Mouse (Mus musculus) lung, adult 2 months (tissue): ENCODE data around the gene Slc6a12. TPM values are rescaled to one million over a fixed set of nuclear protein-coding genes. Genes with fewer than 3 reads are reported as not detected.

ENCODE experiments used
- DNase-seq: peaks from one replicate; pipeline ENCODE4 v3.0.0; 2022
- H3K4me1 ChIP-seq: fragments of 200-500 bp; 2 replicates; pipeline ENCODE4 v1.6.1; 2011; ENCODE audit warnings: low read length; ENCODE audit not compliant: control insufficient read depth, insufficient read depth
- H3K4me3 ChIP-seq: fragments of 200-500 bp; replicated peaks from 2 replicates; pipeline ENCODE3; 2011; ENCODE audit warnings: low read depth, mild to moderate bottlenecking, control low read depth, low read length; ENCODE audit errors: extremely low read depth
- CTCF ChIP-seq: fragments of 200-500 bp; IDR thresholded peaks from 2 replicates; pipeline ENCODE4 v1.5.1; 2011; ENCODE audit warnings: mild to moderate bottlenecking, low read length, control low read depth; ENCODE audit not compliant: insufficient read depth
- POLR2A ChIP-seq: fragments of 200-500 bp; IDR thresholded peaks from 2 replicates; pipeline ENCODE4 v1.6.1; 2011; ENCODE audit warnings: low read depth, mild to moderate bottlenecking, control low read depth, low read length, borderline replicate concordance; ENCODE audit errors: extremely low read depth
- WGBS: fragments of 180-500 bp; shearing (Covaris S2); methylation state at CpG from one replicate; pipeline ENCODE4 v1.1.7; 2018; 5-methylcytosine and 5-hydroxymethylcytosine counted together
- polyA plus RNA-seq: library from polyadenylated mRNA; depleted of rRNA; stranded (reverse); fragments of >200 nt; gene quantifications from 2 replicates; pipeline ENCODE4 v1.2.3, GENCODE M21; 2012; rRNA removed

Slc6a12 gene
- 0.54 and 0.66 TPM in 2 replicates for polyA plus RNA-seq

DNA sequence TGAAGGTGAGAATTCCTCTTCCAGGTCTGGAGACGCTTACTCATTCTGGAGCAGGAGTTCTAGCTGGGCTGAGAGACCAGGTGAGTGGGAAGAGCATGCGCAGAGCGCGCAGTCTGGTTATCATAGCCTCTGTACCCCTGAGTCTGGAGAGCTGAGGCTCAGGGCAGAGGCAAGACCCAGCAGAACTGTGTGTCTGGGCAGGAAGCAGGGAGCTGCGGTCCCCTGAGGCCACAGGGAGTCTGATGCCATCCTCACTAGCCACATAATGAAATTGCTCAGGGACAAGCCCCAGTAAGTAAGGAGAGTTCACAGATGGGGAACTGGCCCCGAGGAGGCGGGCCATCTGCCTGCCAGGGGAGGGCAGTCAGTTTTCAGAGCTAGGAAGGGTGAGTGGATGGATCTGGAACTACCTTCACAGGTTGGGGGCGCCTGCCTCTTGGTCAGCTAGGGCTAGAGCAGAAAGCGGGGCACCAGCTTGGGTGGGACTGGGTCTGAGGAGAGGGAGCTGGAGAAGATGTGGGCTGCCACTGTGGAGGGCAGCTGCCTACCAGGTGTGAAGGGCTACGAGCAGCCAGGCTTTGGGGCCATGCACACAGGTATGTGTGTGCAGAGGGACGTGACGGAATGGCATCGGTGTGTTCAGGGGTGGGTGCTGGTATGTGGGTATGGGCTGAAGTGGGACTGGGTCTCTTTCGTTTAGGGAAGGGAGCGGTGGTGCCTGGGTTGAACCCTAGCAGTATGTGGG lies at the start of gene Slc6a12:
TSS of gene Slc6a12 (plus strand) at position 51 of the 745 bp plus-strand sequence.
- 70% methylated on average over 15 of the region's 15 CpGs for WGBS
- TF ChIP-seq CTCF: no peak
- TF ChIP-seq POLR2A: no peak
- DNase-seq: no peak
- H3K4me1 ChIP-seq: no peaks in the 10 kb centered on the region
- H3K4me3 ChIP-seq: no peak within 1 kb of the TSS

DNA sequence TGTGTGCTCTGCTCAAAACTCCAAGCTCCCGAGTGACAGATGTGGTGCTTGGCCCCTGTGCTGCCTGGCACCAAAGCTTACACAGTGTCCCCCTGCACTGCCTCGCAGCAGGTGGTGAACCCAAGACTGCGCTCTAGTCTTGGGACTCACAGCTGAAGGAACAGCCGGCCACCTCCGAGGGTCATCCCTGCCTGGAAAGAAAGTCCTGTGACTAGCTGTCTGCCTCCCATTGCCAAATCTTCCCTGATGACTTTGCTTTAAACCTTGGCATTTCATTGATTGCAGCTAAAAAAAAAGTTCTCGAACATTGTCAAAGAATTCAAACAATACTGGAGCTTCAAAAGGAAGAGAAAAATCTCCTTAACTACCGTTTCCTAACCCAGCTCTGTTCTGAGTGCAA lies 43.6 kb upstream of the Slc6a12 start:
- WGBS: 42% methylated on average over 7 of the region's 7 CpGs
- H3K4me1 ChIP-seq: no peaks in the 10 kb centered on the region
- no peak for DNase-seq
- no peak for TF ChIP-seq CTCF
- TF ChIP-seq POLR2A: no peak
- H3K4me3 ChIP-seq: no peak overlapping the region

DNA sequence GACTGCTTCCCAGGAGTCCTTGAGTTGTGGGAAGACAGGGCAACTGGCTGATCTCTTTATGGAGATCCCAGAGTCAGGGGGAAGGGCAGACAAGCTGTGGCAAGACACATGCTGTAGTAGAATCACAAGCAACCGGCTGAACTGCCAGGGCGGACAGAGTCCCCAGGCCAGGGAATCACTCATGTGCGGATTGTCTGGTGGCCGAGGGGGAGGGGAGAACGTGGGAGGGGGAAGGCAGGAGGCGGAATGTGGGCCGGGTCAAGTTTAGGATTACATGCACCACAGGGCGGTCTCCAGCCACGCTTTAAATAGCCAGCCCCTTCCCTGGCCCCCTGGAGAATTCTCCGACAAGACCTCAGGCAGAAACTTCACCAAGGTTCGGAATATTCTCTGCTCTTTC lies 42.9 kb upstream of the Slc6a12 start, which contains the start of gene Slc6a13:
TSS of gene Slc6a13 (plus strand) at position 274 of the 400 bp plus-strand sequence.
- Histone ChIP-seq H3K4me1 (no peaks in the 10 kb centered on the region), H3K4me3 (no peak within 1 kb of the TSS)
- WGBS: 7% methylated on average over 11 of the region's 11 CpGs
- TF ChIP-seq POLR2A (no peak), CTCF (no peak)
- DNase-seq: no peak

DNA sequence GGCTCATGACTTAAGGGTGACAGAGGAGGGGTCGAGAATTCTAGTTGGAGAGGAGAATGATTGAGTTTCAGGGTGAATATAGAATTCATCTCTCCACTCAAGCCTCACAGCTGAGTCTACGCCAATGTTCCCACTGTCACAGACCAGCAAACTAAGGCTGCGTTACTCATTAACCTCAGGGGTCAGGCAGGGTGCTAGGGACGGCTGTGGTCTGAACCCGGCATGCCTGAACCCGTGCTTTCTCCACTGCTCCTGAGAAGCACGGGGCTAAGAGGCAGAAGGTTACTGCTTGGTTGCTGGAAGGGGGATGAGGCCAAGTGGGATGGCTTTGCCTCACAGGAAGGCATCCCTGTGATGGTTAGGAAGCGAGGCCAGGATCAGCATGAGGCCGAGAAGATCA lies 42.4 kb upstream of the Slc6a12 start:
- Histone ChIP-seq H3K4me1 (no peaks in the 10 kb centered on the region), H3K4me3 (no peak overlapping the region)
- TF ChIP-seq POLR2A: no peak
- no peak for DNase-seq
- 39% methylated on average over 9 of the region's 9 CpGs for WGBS

DNA sequence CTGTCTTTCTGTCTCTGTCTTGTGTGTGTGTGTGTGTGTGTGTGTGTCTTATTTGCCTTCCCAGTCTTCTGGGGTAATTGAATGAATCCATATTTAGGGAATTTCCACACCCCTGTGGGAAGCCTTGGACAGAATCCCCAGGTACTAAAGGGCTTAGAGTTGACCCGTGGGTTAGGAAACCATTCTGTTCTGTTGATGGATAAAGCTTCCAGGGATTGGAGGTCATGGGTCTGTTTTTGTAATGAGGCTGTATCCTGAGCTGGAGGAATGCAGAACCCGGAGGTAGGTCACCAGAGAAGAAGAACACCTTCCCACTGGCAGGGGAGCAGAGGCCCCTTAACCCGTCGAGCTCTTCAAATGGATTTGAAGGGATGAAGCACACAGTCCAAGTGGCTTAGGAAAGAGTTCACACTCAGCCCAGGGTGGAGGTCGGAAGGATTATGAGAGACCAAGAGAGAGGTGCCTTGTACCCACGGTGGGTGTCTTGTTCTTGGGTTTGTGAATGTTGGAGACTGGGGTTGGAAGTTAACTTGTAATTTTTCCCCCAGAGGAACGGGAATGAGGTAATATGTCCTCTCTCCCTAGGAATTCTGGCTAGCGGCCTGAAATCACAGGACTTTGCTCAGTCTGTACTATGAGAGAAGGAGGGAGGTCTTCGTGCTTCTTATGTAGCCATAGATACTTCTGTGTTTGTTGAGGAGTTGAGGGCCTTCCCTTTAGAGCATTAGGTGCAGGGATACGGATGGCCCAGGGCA lies 39.2 kb upstream of the Slc6a12 start:
- 61% methylated on average over 10 of the region's 10 CpGs for WGBS

DNA sequence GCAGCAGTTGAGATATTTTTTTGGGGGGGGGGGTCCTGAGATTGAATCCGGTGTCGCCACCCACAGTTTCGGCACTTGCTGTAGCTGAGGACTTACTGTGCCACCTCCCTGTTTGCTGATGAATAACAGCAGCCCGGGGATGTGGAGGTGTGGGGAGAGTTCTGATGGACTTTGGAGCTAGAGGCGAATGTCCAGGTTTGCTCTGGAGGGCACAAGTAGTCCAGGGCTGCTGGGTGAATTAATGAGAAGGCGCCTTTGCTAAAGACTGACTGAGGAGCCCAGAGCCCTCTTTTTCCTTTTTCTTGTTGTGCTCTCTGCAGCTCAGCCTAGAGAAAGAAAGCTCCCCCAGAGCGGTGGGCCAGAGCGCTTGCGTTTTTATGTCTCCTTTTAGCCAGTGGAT lies 38.2 kb upstream of the Slc6a12 start:
- DNase-seq: no peak
- WGBS: 81% methylated on average over 9 of the region's 9 CpGs
- TF ChIP-seq CTCF (no peak), POLR2A (no peak)
- Histone ChIP-seq H3K4me1 (no peaks in the 10 kb centered on the region), H3K4me3 (no peak overlapping the region)

More for the DNA sequence above, 39.2 kb upstream of the Slc6a12 start:
- no peak for DNase-seq
- H3K4me3 ChIP-seq: no peak overlapping the region
- TF ChIP-seq POLR2A (no peak), CTCF (no peak)
- H3K4me1 ChIP-seq: no peaks in the 10 kb centered on the region

DNA sequence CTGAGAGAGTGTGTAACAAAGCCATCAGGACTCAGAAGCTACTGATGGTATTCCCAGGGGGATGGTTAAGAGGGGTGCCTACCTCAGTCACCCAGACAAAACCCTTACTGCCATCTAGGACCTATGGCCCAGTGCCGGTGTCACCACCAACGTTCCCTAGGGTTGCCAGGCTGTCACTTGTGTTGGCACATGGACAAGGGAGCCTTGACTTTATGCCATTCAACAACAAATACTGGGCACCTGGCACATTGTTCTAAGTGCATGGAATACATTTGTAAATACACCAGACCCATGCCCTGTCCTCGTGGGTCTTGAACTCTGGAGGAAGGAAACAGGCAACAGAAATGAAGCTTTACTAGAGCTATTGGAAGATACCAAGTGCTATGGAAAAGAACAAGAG lies 37.3 kb upstream of the Slc6a12 start:
- Histone ChIP-seq H3K4me3 (no peak overlapping the region), H3K4me1 (no peaks in the 10 kb centered on the region)
- 67% methylated on average over 3 of the region's 3 CpGs for WGBS
- DNase-seq: no peak
- TF ChIP-seq CTCF (no peak), POLR2A (no peak)

DNA sequence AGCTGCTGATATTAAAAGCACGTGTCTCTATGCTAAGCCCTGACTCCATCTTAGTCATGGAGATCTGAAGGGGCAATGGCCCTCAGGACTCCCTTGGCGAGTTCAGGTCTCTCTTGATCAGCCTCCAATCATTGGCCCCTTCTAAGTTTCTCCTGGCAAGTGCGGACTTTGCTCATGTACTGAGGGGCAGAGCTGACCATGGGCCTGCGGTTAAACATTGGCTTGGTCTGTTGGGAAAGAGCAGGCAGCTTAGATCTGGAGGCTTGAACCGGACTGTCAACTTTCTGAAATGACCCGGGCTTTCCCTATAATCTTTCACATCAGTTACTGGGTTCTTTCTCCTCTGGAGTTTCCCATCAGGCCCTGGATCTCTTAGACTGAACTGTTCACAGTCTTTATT lies 31.9 kb upstream of the Slc6a12 start:
- TF ChIP-seq CTCF (no peak), POLR2A (no peak)
- no peak for DNase-seq
- no peaks in the 10 kb centered on the region for H3K4me1 ChIP-seq
- H3K4me3 ChIP-seq: no peak overlapping the region
- WGBS: 76% methylated on average over 6 of the region's 6 CpGs

DNA sequence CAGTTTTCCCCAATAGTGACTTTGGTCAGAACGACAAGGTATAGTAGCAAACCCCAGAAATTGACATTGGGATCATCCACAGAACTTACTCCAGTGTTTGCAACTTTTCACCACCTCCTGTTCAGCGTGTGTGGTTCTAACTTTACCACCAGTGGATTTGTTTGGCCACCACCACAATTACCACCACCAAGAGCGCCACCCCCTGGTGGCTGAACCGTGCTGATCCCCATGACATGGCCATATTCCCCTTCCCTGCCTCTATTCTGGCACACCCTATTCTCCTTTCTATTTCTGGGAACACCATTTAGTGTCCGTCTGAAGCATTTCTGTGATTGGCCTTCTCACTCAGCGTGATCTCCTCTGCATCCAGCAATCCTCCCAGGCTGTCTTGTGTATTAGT lies 23.8 kb upstream of the Slc6a12 start:
- H3K4me3 ChIP-seq: no peak overlapping the region
- TF ChIP-seq CTCF (no peak), POLR2A (no peak)
- H3K4me1 ChIP-seq: no peaks in the 10 kb centered on the region
- 53% methylated on average over 6 of the region's 6 CpGs for WGBS
- no peak for DNase-seq
